ENCODE assay signal across 8 mouse cellular contexts in the genomic region with DNA sequence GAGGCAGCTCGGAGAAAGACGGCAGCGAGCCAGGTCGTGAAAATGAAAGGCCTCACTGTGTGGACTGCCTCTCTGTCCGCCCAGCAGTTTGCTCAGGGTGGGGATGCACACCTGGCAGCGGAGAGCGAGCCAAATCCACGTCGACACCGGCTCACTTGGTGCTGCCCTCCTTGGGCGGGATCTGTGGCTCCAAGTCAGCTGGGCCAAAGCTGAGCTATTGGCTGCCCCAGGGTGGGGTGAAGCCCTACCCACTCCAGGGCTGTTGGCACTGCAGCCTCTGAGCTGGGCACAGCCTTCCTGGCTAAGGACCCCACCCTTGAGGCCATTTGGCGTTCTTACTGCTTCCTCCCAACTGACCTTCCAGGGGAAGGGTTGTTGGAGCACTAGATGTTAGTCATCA. TPM values are rescaled to one million over a fixed set of nuclear protein-coding genes. Genes with fewer than 3 reads are reported as not detected.
DNase-seq lines count a peak whose midpoint lies in the region; ATAC-seq and TF ChIP-seq lines count a peak whose summit lies in the region.

No protein-coding gene starts in this region.

- intact Hi-C loops in gastrocnemius, adult 2 months (cut with DNase I): no loop called here

- peak overlapping the region; percentile 94 for H3K4me2 ChIP-seq in forebrain, embryonic 15.5 days (replicated peaks)
- H3K4me2 ChIP-seq in intestine, embryonic 15.5 days (replicated peaks): peak overlapping the region; percentile 90
- H3K4me2 ChIP-seq in liver, embryonic 11.5 days: peak overlapping the region; percentile 99
- peak overlapping the region; percentile 83 for H3K4me2 ChIP-seq in midbrain, postnatal 0 days (ENCODE audit: low read depth, low read length, poor library complexity, severe bottlenecking)

- H3K4me1 ChIP-seq in forebrain, embryonic 15.5 days: peaks cover 17% of the 10 kb centered on the region
- H3K4me1 ChIP-seq in intestine, embryonic 15.5 days (replicated peaks): peaks cover 17% of the 10 kb centered on the region
- peaks cover 20% of the 10 kb centered on the region for H3K4me1 ChIP-seq in liver, embryonic 11.5 days (replicated peaks; ENCODE audit: control insufficient read depth, insufficient read depth, low read length)
- peaks cover 7% of the 10 kb centered on the region; the same call in 1 of the 2 replicates for H3K4me1 ChIP-seq in midbrain, postnatal 0 days (ENCODE audit: insufficient read depth, low read length)

- peak overlapping the region; percentile 95 for H3K27ac ChIP-seq in gastrocnemius, adult 2 months
- no peak overlapping the region for H3K27ac ChIP-seq in forebrain, embryonic 15.5 days (replicated peaks)
- peak overlapping the region; percentile 86 for H3K27ac ChIP-seq in intestine, embryonic 15.5 days
- H3K27ac ChIP-seq in liver, embryonic 11.5 days (ENCODE audit: low read depth, low read length): no peak overlapping the region
- peak overlapping the region; percentile 95 for H3K27ac ChIP-seq in midbrain, postnatal 0 days (ENCODE audit: low read depth, low read length)

- no peak for TF ChIP-seq CTCF in gastrocnemius, adult 2 months (IDR thresholded peaks at IDR 0.05)
- no peak; the same call in 1 of the 2 replicates for TF ChIP-seq CTCF in midbrain, postnatal 0 days (IDR thresholded peaks at IDR 0.05)

- 3% methylated on average over 11 of the region's 12 CpGs for WGBS in forebrain, embryonic 15.5 days
- 3% methylated on average over 12 of the region's 12 CpGs for WGBS in intestine, embryonic 15.5 days
- 9% methylated on average over 12 of the region's 12 CpGs for WGBS in liver, embryonic 11.5 days
- WGBS in midbrain, postnatal 0 days: 4% methylated on average over 12 of the region's 12 CpGs

- H3K4me3 ChIP-seq in gastrocnemius, adult 2 months: peak overlapping the region; percentile 88
- H3K4me3 ChIP-seq in forebrain, embryonic 15.5 days: peak overlapping the region; percentile 63
- peak overlapping the region; percentile 78 for H3K4me3 ChIP-seq in intestine, embryonic 15.5 days (replicated peaks)
- peak overlapping the region; percentile 84 for H3K4me3 ChIP-seq in liver, embryonic 11.5 days (ENCODE audit: low read depth, low read length)
- peak overlapping the region; percentile 73 for H3K4me3 ChIP-seq in midbrain, postnatal 0 days (ENCODE audit: low read depth, low read length)

- peaks cover 43% of the 10 kb centered on the region for H3K36me3 ChIP-seq in forebrain, embryonic 15.5 days
- H3K36me3 ChIP-seq in intestine, embryonic 15.5 days: peaks cover 36% of the 10 kb centered on the region
- peaks cover 23% of the 10 kb centered on the region; the same call in 1 of the 2 replicates for H3K36me3 ChIP-seq in liver, embryonic 11.5 days (ENCODE audit: control insufficient read depth, insufficient read depth, low read length)
- H3K36me3 ChIP-seq in midbrain, postnatal 0 days (ENCODE audit: insufficient read depth, low read length): peaks cover 54% of the 10 kb centered on the region

- no peaks in the 10 kb centered on the region for H3K27me3 ChIP-seq in forebrain, embryonic 15.5 days
- H3K27me3 ChIP-seq in intestine, embryonic 15.5 days (replicated peaks): no peaks in the 10 kb centered on the region
- H3K27me3 ChIP-seq in liver, embryonic 11.5 days (replicated peaks; ENCODE audit: control insufficient read depth, insufficient read depth, low read length): no peaks in the 10 kb centered on the region
- no peaks in the 10 kb centered on the region for H3K27me3 ChIP-seq in midbrain, postnatal 0 days (ENCODE audit: insufficient read depth, low read length)

- peak; percentile 67 for DNase-seq in gastrocnemius, adult 2 months
- no peak for DNase-seq in gastrocnemius, adult 8-10 months (ENCODE audit: low spot score in 2 of 2)
- DNase-seq in cerebellum, adult 11 months: peak; percentile 65
- no peak for DNase-seq in liver, embryonic 11.5 days (ENCODE audit: low spot score)
- DNase-seq in midbrain, postnatal 0 days (ENCODE audit: low spot score): peak; percentile 64
- DNase-seq in thymus, adult 18-20 months: peak; percentile 39 to 48

- 0 out of 2 replicates have a peak, but pooled peaks have one; percentile 2 for ATAC-seq in forebrain, embryonic 15.5 days (replicated peaks)
- peak; percentile 58 for ATAC-seq in intestine, embryonic 15.5 days
- no peak for ATAC-seq in liver, embryonic 11.5 days (replicated peaks; ENCODE audit: low FRiP score)
- ATAC-seq in midbrain, postnatal 0 days (ENCODE audit: low FRiP score): peak; percentile 11; the same call in 1 of the 2 replicates

- H3K9me3 ChIP-seq in forebrain, embryonic 15.5 days: no peaks in the 10 kb centered on the region
- H3K9me3 ChIP-seq in intestine, embryonic 15.5 days: no peaks in the 10 kb centered on the region
- H3K9me3 ChIP-seq in liver, embryonic 11.5 days (ENCODE audit: control insufficient read depth, low read length): no peaks in the 10 kb centered on the region
- no peaks in the 10 kb centered on the region for H3K9me3 ChIP-seq in midbrain, postnatal 0 days (ENCODE audit: low read length)

- H3K9ac ChIP-seq in forebrain, embryonic 15.5 days (replicated peaks): peak overlapping the region; percentile 73
- H3K9ac ChIP-seq in intestine, embryonic 15.5 days: peak overlapping the region; percentile 84
- peak overlapping the region; percentile 77 for H3K9ac ChIP-seq in liver, embryonic 11.5 days (ENCODE audit: low read depth, low read length)
- H3K9ac ChIP-seq in midbrain, postnatal 0 days (replicated peaks; ENCODE audit: low read length, poor library complexity, severe bottlenecking): peak overlapping the region; percentile 66

RNA-seq across cellular contexts. Expression of a gene that starts 0.9 kb away (rescaled TPM):
- total RNA-seq in gastrocnemius, adult 2 months (2021): under 1 TPM in 1 of 2 experiments, not detected in 1; 0.47 TPM
- total RNA-seq in gastrocnemius, adult 8-10 months (2022): 1 to 10 TPM in 1 of 4 experiments, under 1 TPM in 2, not detected in 1; 0.40 to 1.3 (median 0.72) TPM
- 35.2 and 35.6 TPM in 2 replicates for polyA plus RNA-seq in forebrain, embryonic 15.5 days (2015; fragmentation: Nextera tagmentation; extraction: Ambion mirVana)
- 82.5 and 108 TPM in 2 replicates for polyA plus RNA-seq in intestine, embryonic 15.5 days (2015; fragmentation: Nextera tagmentation; extraction: Ambion mirVana)
- 47.7 and 49.8 TPM in 2 replicates for polyA plus RNA-seq in liver, embryonic 11.5 days (2014; fragmentation: Nextera tagmentation; extraction: Ambion mirVana)
- total RNA-seq in midbrain, postnatal 0 days (2014; rRNA removed): 33.5 and 47.5 TPM in 2 replicates
- 36.7 and 41.6 TPM in 2 replicates for polyA plus RNA-seq in midbrain, postnatal 0 days (2015; fragmentation: Nextera tagmentation; extraction: Ambion mirVana)

RNA-seq across cellular contexts. Expression of a gene that starts 8.0 kb away (rescaled TPM):
- 10 to 100 TPM; 25.6 to 30.4 TPM for total RNA-seq in gastrocnemius, adult 2 months (2021)
- 10 to 100 TPM; 27.0 to 33.7 (median 30.8) TPM for total RNA-seq in gastrocnemius, adult 8-10 months (2022)
- 180 and 188 TPM in 2 replicates for polyA plus RNA-seq in forebrain, embryonic 15.5 days (2015; fragmentation: Nextera tagmentation; extraction: Ambion mirVana)
- polyA plus RNA-seq in intestine, embryonic 15.5 days (2015; fragmentation: Nextera tagmentation; extraction: Ambion mirVana): 99.4 and 108 TPM in 2 replicates
- polyA plus RNA-seq in liver, embryonic 11.5 days (2014; fragmentation: Nextera tagmentation; extraction: Ambion mirVana): 104 and 106 TPM in 2 replicates
- 157 and 182 TPM in 2 replicates for total RNA-seq in midbrain, postnatal 0 days (2014; rRNA removed)
- polyA plus RNA-seq in midbrain, postnatal 0 days (2015; fragmentation: Nextera tagmentation; extraction: Ambion mirVana): 212 and 227 TPM in 2 replicates

RNA-seq across cellular contexts. Expression of a gene that starts 18.2 kb away (rescaled TPM):
- total RNA-seq in gastrocnemius, adult 2 months (2021): 10 to 100 TPM; 31.7 to 43.4 TPM
- total RNA-seq in gastrocnemius, adult 8-10 months (2022): 10 to 100 TPM; 39.8 to 44.0 (median 42.0) TPM
- 61.3 and 66.6 TPM in 2 replicates for polyA plus RNA-seq in forebrain, embryonic 15.5 days (2015; fragmentation: Nextera tagmentation; extraction: Ambion mirVana)
- polyA plus RNA-seq in intestine, embryonic 15.5 days (2015; fragmentation: Nextera tagmentation; extraction: Ambion mirVana): 105 and 113 TPM in 2 replicates
- 97.1 and 104 TPM in 2 replicates for polyA plus RNA-seq in liver, embryonic 11.5 days (2014; fragmentation: Nextera tagmentation; extraction: Ambion mirVana)
- total RNA-seq in midbrain, postnatal 0 days (2014; rRNA removed): 26.9 and 33.0 TPM in 2 replicates
- 54.1 and 58.9 TPM in 2 replicates for polyA plus RNA-seq in midbrain, postnatal 0 days (2015; fragmentation: Nextera tagmentation; extraction: Ambion mirVana)

RNA-seq across cellular contexts. Expression of a gene that starts 22.6 kb away (rescaled TPM):
- total RNA-seq in gastrocnemius, adult 2 months (2021): 10 to 100 TPM; 23.3 to 28.5 TPM
- 10 to 100 TPM; 26.9 to 31.9 (median 28.9) TPM for total RNA-seq in gastrocnemius, adult 8-10 months (2022)
- 52.1 and 55.3 TPM in 2 replicates for polyA plus RNA-seq in forebrain, embryonic 15.5 days (2015; fragmentation: Nextera tagmentation; extraction: Ambion mirVana)
- 51.6 TPM in 2 replicates for polyA plus RNA-seq in intestine, embryonic 15.5 days (2015; fragmentation: Nextera tagmentation; extraction: Ambion mirVana)
- 96.9 and 106 TPM in 2 replicates for polyA plus RNA-seq in liver, embryonic 11.5 days (2014; fragmentation: Nextera tagmentation; extraction: Ambion mirVana)
- 61.6 and 67.9 TPM in 2 replicates for total RNA-seq in midbrain, postnatal 0 days (2014; rRNA removed)
- 90.5 and 101 TPM in 2 replicates for polyA plus RNA-seq in midbrain, postnatal 0 days (2015; fragmentation: Nextera tagmentation; extraction: Ambion mirVana)

RNA-seq across cellular contexts. Expression of a gene that starts 43.9 kb away (rescaled TPM):
- total RNA-seq in gastrocnemius, adult 2 months (2021): 10 to 100 TPM; 17.0 to 23.0 TPM
- 10 to 100 TPM; 14.8 to 28.3 (median 23.6) TPM for total RNA-seq in gastrocnemius, adult 8-10 months (2022)
- polyA plus RNA-seq in forebrain, embryonic 15.5 days (2015; fragmentation: Nextera tagmentation; extraction: Ambion mirVana): 50.9 and 56.7 TPM in 2 replicates
- 134 and 154 TPM in 2 replicates for polyA plus RNA-seq in intestine, embryonic 15.5 days (2015; fragmentation: Nextera tagmentation; extraction: Ambion mirVana)
- polyA plus RNA-seq in liver, embryonic 11.5 days (2014; fragmentation: Nextera tagmentation; extraction: Ambion mirVana): 39.6 and 47.7 TPM in 2 replicates
- 37.8 and 38.8 TPM in 2 replicates for total RNA-seq in midbrain, postnatal 0 days (2014; rRNA removed)
- polyA plus RNA-seq in midbrain, postnatal 0 days (2015; fragmentation: Nextera tagmentation; extraction: Ambion mirVana): 92.7 and 93.7 TPM in 2 replicates

Comparison
In these comparisons a context has a peak if more than half of its experiments do, and no peak if none do; other contexts are left out.
1. DNase-seq: peak in gastrocnemius, adult 2 months (single experiment), cerebellum, adult 11 months (single experiment), midbrain, postnatal 0 days (single experiment) and thymus, adult 18-20 months (2 of 2); none in gastrocnemius, adult 8-10 months (0 of 2) and liver, embryonic 11.5 days (single experiment).
2. H3K27ac ChIP-seq: peak in gastrocnemius, adult 2 months (single experiment), intestine, embryonic 15.5 days (single experiment) and midbrain, postnatal 0 days (single experiment); none in forebrain, embryonic 15.5 days (single experiment) and liver, embryonic 11.5 days (single experiment).
3. Peak in every context shown above with its lines, with median percentiles within 50 percentile points of each other: H3K4me3 ChIP-seq, H3K4me2 ChIP-seq and H3K9ac ChIP-seq.